Mouse (Mus musculus) telencephalon, adult 2 months (tissue): ENCODE measurements at regions not wholly inside any gene's neighbourhood (a gene's known extent, or its start where the extent isn't known, plus 50 kb on each side); places are given as distances from the start of the nearest gene placed in this dataset.
"Not testable (repeated sequence)": the region's sequence is repeated elsewhere in the genome, so short reads cannot be mapped to it uniquely, and the experiment has no call there.

Experiments used
- DNase-seq: peaks from one replicate; pipeline ENCODE4 v3.0.0-alpha.2; 2011; ENCODE audit warnings: low read depth, low spot score

DNA sequence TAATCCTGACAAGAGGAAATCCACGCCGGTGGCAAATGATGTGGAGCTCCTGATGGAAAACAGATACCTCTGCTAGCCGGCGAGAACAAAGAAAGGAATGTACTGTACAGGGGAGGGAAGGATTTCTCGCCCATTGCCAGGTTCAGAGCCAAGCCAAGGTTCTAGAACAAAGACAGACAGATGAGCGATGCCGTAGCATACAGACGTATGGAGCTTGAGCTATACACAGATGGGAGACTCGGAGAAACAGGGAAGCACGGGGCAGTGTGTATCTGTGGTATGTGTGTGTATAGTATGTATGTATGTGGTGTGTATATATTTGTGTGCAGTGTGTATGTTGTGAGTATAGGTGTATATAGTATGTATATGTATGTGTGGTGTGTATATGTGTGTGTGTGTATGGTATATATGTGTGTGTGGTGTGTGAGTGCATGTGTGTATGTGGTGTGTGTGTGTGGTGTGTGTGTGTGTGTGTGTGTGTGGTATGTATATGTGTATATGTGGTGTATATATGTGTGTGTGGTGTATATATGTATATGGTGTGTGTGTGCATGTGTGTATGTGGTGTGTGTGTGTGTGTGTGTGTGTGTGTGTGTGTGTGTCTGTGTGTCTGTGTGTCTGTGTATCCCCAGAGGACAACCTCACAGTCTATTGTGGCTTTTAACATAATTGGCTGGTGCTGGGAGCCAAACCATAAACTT lies 140.6 kb downstream of the Cand1 start:
- no peak for DNase-seq

GRCm38 (mm10) chr10:119094166-119094565 lies 145.7 kb downstream of the Cand1 start:
- DNase-seq, result no peak

DNA sequence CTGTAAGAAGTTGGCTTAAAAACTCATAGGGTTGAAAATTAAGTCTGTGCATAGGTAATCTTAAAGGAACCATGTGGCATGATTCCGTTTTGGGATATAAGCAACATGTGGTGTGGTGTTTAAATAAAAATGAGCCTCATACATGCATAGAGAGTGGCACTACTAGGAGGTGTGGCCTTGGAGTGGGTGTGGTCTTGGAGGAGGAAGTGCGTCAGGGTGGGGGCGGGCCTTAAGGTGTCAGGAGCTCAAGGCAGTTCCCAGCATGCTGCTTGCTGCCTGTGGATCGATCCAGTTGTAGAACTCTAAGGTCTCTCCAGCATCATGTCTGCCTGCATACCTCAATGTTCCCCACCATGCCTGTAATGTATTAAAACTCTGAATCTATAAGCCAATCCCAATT lies 152.0 kb downstream of the Cand1 start:
- no peak for DNase-seq

DNA sequence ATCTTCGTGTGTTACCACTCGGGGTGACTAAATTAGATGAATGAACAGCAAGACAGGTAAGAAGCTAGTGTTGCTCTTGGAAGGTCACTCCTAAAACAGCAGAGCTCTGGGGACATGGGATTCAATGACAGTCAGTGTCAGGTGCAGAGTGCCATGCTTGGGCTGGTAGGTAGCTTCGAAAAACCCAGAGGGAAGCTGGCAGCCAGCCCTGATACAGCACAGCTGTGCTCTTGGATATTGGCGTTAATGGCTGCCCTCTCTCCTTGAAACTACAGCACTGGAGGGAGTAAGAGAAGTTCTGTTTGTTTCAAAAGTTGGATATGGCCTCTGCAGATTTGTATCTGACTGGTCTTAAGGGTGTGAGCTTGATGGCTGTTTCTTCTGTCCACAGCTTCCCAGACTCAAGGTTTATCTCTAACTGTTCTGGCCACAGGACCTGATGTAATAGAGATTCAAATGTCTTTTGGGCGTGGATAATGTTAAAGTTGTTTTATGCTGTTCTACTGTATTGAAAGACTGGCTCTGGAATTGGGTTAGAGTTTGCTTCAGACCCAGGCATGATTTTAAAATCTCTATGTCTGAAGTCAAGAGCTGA lies 152.7 kb downstream of the Cand1 start:
- DNase-seq, result no peak

- DNase-seq, result no peak
Measured at GRCm38 (mm10) chr10:119086450-119086849, 153.4 kb downstream of the Cand1 start.

GRCm38 (mm10) chr10:119083431-119083830 lies 156.4 kb downstream of the Cand1 start:
- no peak for DNase-seq

DNA sequence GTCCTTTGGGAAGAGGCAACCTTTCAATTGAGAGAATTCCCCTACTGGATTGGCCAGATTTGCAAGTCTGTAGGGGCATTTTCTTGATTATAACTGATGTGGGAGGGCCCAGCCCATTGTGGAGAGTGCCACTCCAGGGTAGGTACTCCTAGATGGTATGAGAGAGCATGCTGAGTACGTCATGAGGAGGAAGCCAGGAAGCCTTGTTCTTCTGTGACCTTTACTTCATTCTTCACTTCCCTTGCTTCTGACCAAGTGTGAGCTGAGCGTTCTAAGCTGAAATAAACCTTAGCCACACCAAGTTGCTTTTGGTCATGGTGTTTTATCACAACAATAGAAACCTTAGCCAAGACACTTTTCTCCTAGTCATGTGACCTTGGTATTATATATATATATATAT lies 157.0 kb downstream of the Cand1 start:
- DNase-seq, result no peak

GRCm38 (mm10) chr10:119081766-119082165 lies 158.1 kb downstream of the Cand1 start:
- DNase-seq, result not testable (repeated sequence)

GRCm38 (mm10) chr10:119076100-119076566 lies 163.7 kb downstream of the Cand1 start:
- no peak for DNase-seq

GRCm38 (mm10) chr10:119074887-119075286 lies 165.0 kb downstream of the Cand1 start:
- DNase-seq, result no peak

DNA sequence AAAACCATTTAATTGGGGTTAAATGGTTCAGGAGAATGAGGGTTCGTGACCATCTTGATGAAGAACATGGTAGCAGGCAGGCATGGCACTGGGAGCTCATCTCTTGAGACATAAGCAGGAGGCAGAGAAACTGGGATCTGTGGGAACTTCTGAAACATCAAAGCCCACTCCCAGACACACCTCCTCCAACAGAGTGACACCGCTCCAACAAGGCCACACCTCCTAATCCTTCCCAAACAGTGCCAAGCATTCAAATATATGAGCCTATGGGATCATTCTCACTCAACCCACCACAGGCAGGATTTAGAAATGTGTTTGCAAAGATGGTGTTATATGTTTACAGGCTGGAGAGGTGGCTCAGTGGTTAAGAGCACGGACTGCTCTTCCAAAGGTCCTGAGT lies 165.9 kb downstream of the Cand1 start:
- no peak for DNase-seq

GRCm38 (mm10) chr10:119069410-119069809 lies 170.4 kb downstream of the Cand1 start:
- DNase-seq, result no peak

DNA sequence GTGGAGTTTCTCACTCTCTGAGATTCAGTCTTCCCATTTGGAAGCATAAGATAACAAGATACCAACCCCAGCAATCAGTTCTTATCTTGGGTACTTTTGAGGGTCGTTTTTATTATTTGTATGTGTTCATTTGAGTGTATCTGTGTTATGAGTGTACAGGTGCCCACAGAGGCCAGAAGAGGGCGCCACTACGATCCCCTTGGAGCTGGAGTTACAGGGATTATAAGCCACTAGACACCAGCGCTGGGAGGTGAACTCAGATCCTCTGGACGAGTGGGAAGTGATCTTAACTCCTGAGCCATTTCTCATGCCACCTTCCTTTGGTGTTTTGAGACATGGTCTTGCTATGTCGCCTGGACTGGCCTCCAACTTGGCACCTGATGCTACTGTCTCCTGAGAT lies 172.0 kb downstream of the Cand1 start:
- no peak for DNase-seq

GRCm38 (mm10) chr10:119067366-119067765 lies 172.5 kb downstream of the Cand1 start:
- no peak for DNase-seq

DNA sequence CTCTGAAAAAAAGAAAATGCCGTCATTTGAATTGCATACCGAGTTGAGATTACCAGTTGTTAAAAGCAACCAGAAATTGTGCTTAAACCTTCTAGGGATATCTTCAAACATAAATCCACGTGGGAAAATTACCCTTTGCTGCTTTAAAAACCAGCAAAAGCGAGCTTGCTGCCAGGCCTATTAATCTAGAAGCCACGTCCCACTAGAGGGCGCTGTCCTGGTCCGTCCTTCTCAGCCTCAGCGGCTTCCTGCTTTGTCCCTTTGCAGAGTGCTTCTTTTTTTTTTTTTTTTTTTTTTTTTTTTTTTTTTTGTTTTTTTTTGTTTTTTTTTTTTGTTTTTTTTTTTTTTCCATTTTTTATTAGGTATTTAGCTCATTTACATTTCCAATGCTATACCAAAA lies 173.9 kb downstream of the Cand1 start:
- DNase-seq, result peak; percentile 75

GRCm38 (mm10) chr10:119065133-119065817 lies 174.6 kb downstream of the Cand1 start:
- no peak for DNase-seq

DNA sequence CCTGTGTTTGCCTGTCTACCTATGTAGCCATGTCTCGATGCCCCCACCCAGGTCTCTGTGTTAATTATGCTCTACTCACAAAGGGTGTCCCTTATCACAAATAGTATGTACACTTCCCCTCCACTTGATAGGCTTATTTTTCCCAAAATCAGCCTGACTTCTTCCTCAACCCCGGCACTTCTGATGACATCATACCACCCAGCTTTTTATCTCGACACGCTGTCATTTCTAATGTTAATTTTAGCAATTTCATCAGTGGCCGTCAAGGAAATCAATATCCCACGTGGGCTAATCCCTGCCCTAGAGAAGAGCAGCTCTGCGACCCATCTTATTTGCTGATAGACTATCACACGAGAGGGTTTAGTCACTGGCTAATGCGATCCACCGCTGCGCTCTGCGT lies 175.6 kb downstream of the Cand1 start:
- DNase-seq, result no peak

DNA sequence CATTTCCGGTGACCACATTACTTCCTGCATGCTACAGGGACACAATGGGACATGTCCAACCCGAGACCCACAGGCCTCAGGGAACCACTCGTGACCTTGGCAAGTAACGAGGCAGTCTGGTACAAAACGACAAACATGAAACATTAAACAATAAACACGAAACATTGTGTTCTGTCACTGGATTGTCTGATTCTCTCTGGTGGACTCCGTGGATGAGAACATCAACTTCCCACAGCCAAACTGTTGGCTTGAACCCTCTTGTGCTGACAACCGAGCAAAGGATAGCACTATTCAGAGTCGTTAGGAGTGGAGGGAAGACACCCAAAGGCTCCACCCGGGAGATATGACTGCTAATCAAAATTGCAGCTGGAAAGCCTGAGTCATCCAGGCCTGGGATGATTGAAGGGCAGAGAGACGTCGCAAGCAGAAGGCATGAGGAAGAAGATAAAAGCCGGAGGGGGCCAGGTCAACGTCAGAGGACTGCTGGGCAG lies 176.6 kb downstream of the Cand1 start:
- DNase-seq, result no peak

DNA sequence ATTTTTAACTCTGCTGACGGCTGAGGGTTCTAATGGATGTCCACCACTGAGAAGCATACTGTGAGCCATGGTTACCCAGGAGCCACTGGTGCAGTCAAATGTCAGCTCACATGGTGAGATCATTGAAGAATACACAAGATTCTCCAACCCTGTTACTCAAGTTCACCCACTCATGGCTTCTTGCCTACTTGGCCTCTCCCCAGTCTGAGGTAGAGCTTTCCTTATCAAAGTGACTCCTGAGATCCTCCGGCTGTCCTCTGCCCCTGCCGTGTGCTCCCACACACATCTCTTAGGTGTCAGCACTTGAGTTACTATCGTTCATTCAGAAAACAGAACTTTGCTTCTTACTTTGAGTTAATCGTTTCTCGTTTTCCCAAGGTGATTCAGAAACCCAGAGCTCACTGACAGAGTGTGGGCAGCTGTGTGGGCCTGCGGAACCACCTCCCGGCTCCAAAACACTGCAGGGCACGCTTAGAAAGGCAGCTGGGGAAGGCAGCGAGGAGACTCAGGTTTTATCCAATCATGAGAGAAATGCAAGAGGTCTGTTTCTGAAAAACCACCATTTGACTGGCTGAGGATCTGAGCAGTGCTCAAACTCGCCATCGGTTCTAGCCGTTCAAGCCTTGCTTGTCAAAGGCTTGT lies 177.8 kb downstream of the Cand1 start:
- DNase-seq, result no peak

- DNase-seq, result no peak
Measured at GRCm38 (mm10) chr10:119061349-119061850, 178.5 kb downstream of the Cand1 start.

DNA sequence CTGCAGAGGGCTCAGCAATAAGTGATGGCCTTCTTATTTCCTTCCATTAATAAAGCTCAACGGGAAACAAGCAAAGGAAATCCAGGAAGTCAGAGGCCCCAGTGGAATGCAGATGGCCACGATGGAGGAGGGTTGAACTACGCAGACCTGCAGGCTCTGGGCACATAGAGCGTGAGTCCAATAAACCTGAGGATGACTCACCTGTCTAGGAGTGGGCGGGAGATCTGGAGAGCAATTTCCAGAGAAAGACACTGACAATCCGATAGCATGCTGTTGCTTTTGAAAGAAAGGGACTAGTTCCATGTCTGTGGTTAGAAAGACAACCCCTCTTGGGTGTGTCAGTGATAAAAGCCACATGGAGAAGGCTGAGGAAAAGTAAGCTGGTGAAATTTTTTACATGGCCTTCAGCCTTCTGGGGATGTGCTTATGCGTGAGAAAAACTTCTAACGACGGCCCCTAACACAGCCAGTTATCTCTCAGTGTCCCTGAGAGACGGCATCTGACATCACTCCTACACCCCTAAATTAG lies 181.3 kb downstream of the Cand1 start:
- no peak for DNase-seq
